Mouse (Mus musculus): ENCODE measurements around the gene Prss33. TPM values are rescaled to one million over a fixed set of nuclear protein-coding genes. Genes with fewer than 3 reads are reported as not detected.
"Not testable (repeated sequence)": the region's sequence is repeated elsewhere in the genome, so short reads cannot be mapped to it uniquely, and the experiment has no call there.

Gene Prss33
- total RNA-seq (2015) (not detected in 2 replicates), total RNA-seq (2017) (not detected in 2 replicates)

- ATAC-seq (replicated peaks; ENCODE audit: poor library complexity), result no peak
Observed at GRCm38 (mm10) chr17:23836006-23836575, at the start of gene Prss33. Gene Prss33, minus strand, starts transcription at chr17:23836056.

- not testable (repeated sequence) for ATAC-seq (replicated peaks; ENCODE audit: poor library complexity)
Observed at GRCm38 (mm10) chr17:23880576-23880975, 44.7 kb upstream of the Prss33 start, which contains the start of the genes Dcpp1 and Dcpp2. Gene Dcpp1, plus strand, starts transcription at chr17:23880876. Gene Dcpp2, plus strand, starts transcription at chr17:23880880.

- ATAC-seq (replicated peaks; ENCODE audit: poor library complexity), result no peak
Observed at GRCm38 (mm10) chr17:23877166-23877565, 41.3 kb upstream of the Prss33 start.

- no peak for ATAC-seq (replicated peaks; ENCODE audit: poor library complexity)
Observed at GRCm38 (mm10) chr17:23876741-23877140, 40.9 kb upstream of the Prss33 start.

- ATAC-seq (replicated peaks; ENCODE audit: poor library complexity), result peak; percentile 73
Observed at GRCm38 (mm10) chr17:23873884-23874856, 38.3 kb upstream of the Prss33 start.

- ATAC-seq (replicated peaks; ENCODE audit: poor library complexity), result peak; percentile 99
Observed at GRCm38 (mm10) chr17:23868513-23868912, 32.7 kb upstream of the Prss33 start.

- no peak for ATAC-seq (replicated peaks; ENCODE audit: poor library complexity)
Observed at GRCm38 (mm10) chr17:23867756-23868155, 31.9 kb upstream of the Prss33 start, which contains the start of gene Prss21. Gene Prss21, plus strand, starts transcription at chr17:23868056.

GRCm38 (mm10) chr17:23862926-23863325, 27.1 kb upstream of the Prss33 start:
- no peak for ATAC-seq (replicated peaks; ENCODE audit: poor library complexity)

GRCm38 (mm10) chr17:23857913-23858312, 22.1 kb upstream of the Prss33 start:
- no peak for ATAC-seq (replicated peaks; ENCODE audit: poor library complexity)

GRCm38 (mm10) chr17:23857193-23857592, 21.3 kb upstream of the Prss33 start:
- no peak for ATAC-seq (replicated peaks; ENCODE audit: poor library complexity)

GRCm38 (mm10) chr17:23854229-23854765, 18.4 kb upstream of the Prss33 start:
- ATAC-seq (replicated peaks; ENCODE audit: poor library complexity), result no peak

- peak; percentile 86 for ATAC-seq (replicated peaks; ENCODE audit: poor library complexity)
Observed at GRCm38 (mm10) chr17:23853292-23853691, 17.4 kb upstream of the Prss33 start.

GRCm38 (mm10) chr17:23850853-23851749, 15.2 kb upstream of the Prss33 start:
- peak; percentile 75 for ATAC-seq (replicated peaks; ENCODE audit: poor library complexity)

- 0 out of 2 replicates have a peak, but pooled peaks have one; percentile 49 for ATAC-seq (replicated peaks; ENCODE audit: poor library complexity)
Observed at GRCm38 (mm10) chr17:23850028-23850427, 14.2 kb upstream of the Prss33 start.

GRCm38 (mm10) chr17:23843812-23844273, 8.0 kb upstream of the Prss33 start, which contains the start of the genes Prss32 and Prss41:
Gene Prss32, plus strand, starts transcription at chr17:23843855.
Gene Prss41, minus strand, starts transcription at chr17:23844172.
- peak; percentile 84 for ATAC-seq (replicated peaks; ENCODE audit: poor library complexity)

- ATAC-seq (replicated peaks; ENCODE audit: poor library complexity), result no peak
Observed at GRCm38 (mm10) chr17:23843141-23843811, 7.4 kb upstream of the Prss33 start.

GRCm38 (mm10) chr17:23841145-23841544, 5.3 kb upstream of the Prss33 start:
- ATAC-seq (replicated peaks; ENCODE audit: poor library complexity), result peak; percentile 86

GRCm38 (mm10) chr17:23831201-23831600, 4.7 kb downstream of the Prss33 start:
- ATAC-seq (replicated peaks; ENCODE audit: poor library complexity), result no peak

GRCm38 (mm10) chr17:23829064-23829619, 6.7 kb downstream of the Prss33 start, which contains the start of gene Elob:
Gene Elob, minus strand, starts transcription at chr17:23829136.
- ATAC-seq (replicated peaks; ENCODE audit: poor library complexity), result peak; percentile 88
